Mouse (Mus musculus): ENCODE data around the gene Nprl2. TPM values are rescaled to one million over a fixed set of nuclear protein-coding genes. Genes with fewer than 3 reads are reported as not detected.

The Nprl2 gene
- polyA plus RNA-seq, 1 experiment from 2014 or later = 26.8 TPM

GRCm38 (mm10) chr9:107508266-107508665 lies 33.8 kb upstream of the Nprl2 start:
- ATAC-seq (replicated peaks; ENCODE audit: insufficient number of reproducible peaks, low FRiP score, low TSS enrichment) = no peak
- Histone ChIP-seq H3K4me3 (ENCODE audit: low read depth, low read length) (no peak overlapping the region), H3K27me3 (ENCODE audit: control insufficient read depth, insufficient read depth, low read length) (no peaks in the 10 kb centered on the region), H3K9ac (ENCODE audit: low read depth, low read length) (no peak overlapping the region), H3K9me3 (replicated peaks; ENCODE audit: control insufficient read depth, low read length) (no peaks in the 10 kb centered on the region), H3K4me1 (ENCODE audit: control insufficient read depth, insufficient read depth, low read length) (peaks cover 8% of the 10 kb centered on the region), H3K36me3 (ENCODE audit: control insufficient read depth, insufficient read depth, low read length) (no peaks in the 10 kb centered on the region; the same call in 1 of the 2 replicates), H3K27ac (ENCODE audit: low read depth, low read length) (no peak overlapping the region), H3K4me2 (no peak overlapping the region)
- 62% methylated on average over 10 of the region's 10 CpGs for WGBS (ENCODE audit: insufficient replicate concordance)

- H3K27me3 ChIP-seq (ENCODE audit: control insufficient read depth, insufficient read depth, low read length) = no peaks in the 10 kb centered on the region; the same call in 1 of the 2 replicates
- no peak overlapping the region for H3K27ac ChIP-seq (ENCODE audit: low read depth, low read length)
- H3K4me3 ChIP-seq (ENCODE audit: low read depth, low read length) = no peak overlapping the region
- WGBS (ENCODE audit: insufficient replicate concordance) = 76% methylated on average over 14 of the region's 14 CpGs
- no peak for ATAC-seq (replicated peaks; ENCODE audit: insufficient number of reproducible peaks, low FRiP score, low TSS enrichment)
- no peak overlapping the region for H3K9ac ChIP-seq (ENCODE audit: low read depth, low read length)
- H3K4me1 ChIP-seq (ENCODE audit: control insufficient read depth, insufficient read depth, low read length) = peaks cover 4% of the 10 kb centered on the region
- H3K36me3 ChIP-seq (ENCODE audit: control insufficient read depth, insufficient read depth, low read length) = no peaks in the 10 kb centered on the region; the same call in 1 of the 2 replicates
- H3K9me3 ChIP-seq (replicated peaks; ENCODE audit: control insufficient read depth, low read length) = no peaks in the 10 kb centered on the region
- H3K4me2 ChIP-seq = no peak overlapping the region
Measured at GRCm38 (mm10) chr9:107510384-107511100, 31.5 kb upstream of the Nprl2 start.

GRCm38 (mm10) chr9:107511436-107511835 lies 30.6 kb upstream of the Nprl2 start:
- H3K4me2 ChIP-seq = no peak overlapping the region
- H3K36me3 ChIP-seq (ENCODE audit: control insufficient read depth, insufficient read depth, low read length) = no peaks in the 10 kb centered on the region; the same call in 1 of the 2 replicates
- H3K9ac ChIP-seq (ENCODE audit: low read depth, low read length) = no peak overlapping the region
- no peak for ATAC-seq (replicated peaks; ENCODE audit: insufficient number of reproducible peaks, low FRiP score, low TSS enrichment)
- peaks cover 4% of the 10 kb centered on the region for H3K4me1 ChIP-seq (ENCODE audit: control insufficient read depth, insufficient read depth, low read length)
- H3K27ac ChIP-seq (ENCODE audit: low read depth, low read length) = no peak overlapping the region
- H3K4me3 ChIP-seq (ENCODE audit: low read depth, low read length) = no peak overlapping the region
- H3K9me3 ChIP-seq (replicated peaks; ENCODE audit: control insufficient read depth, low read length) = no peaks in the 10 kb centered on the region
- H3K27me3 ChIP-seq (ENCODE audit: control insufficient read depth, insufficient read depth, low read length) = no peaks in the 10 kb centered on the region; the same call in 1 of the 2 replicates
- 49% methylated on average over 8 of the region's 8 CpGs for WGBS (ENCODE audit: insufficient replicate concordance)

GRCm38 (mm10) chr9:107512326-107512725 lies 29.7 kb upstream of the Nprl2 start:
- no peak overlapping the region for H3K27ac ChIP-seq (ENCODE audit: low read depth, low read length)
- no peak overlapping the region for H3K4me3 ChIP-seq (ENCODE audit: low read depth, low read length)
- ATAC-seq (replicated peaks; ENCODE audit: insufficient number of reproducible peaks, low FRiP score, low TSS enrichment) = no peak
- no peaks in the 10 kb centered on the region; the same call in 1 of the 2 replicates for H3K27me3 ChIP-seq (ENCODE audit: control insufficient read depth, insufficient read depth, low read length)
- 82% methylated on average over 16 of the region's 16 CpGs for WGBS (ENCODE audit: insufficient replicate concordance)
- peaks cover 1% of the 10 kb centered on the region for H3K4me1 ChIP-seq (ENCODE audit: control insufficient read depth, insufficient read depth, low read length)
- no peak overlapping the region for H3K9ac ChIP-seq (ENCODE audit: low read depth, low read length)
- no peak overlapping the region for H3K4me2 ChIP-seq
- H3K9me3 ChIP-seq (replicated peaks; ENCODE audit: control insufficient read depth, low read length) = no peaks in the 10 kb centered on the region
- H3K36me3 ChIP-seq (ENCODE audit: control insufficient read depth, insufficient read depth, low read length) = no peaks in the 10 kb centered on the region; the same call in 1 of the 2 replicates

- no peaks in the 10 kb centered on the region for H3K4me1 ChIP-seq (ENCODE audit: control insufficient read depth, insufficient read depth, low read length)
- no peak; the same call in 1 of the 2 replicates for ATAC-seq (replicated peaks; ENCODE audit: insufficient number of reproducible peaks, low FRiP score, low TSS enrichment)
- H3K4me3 ChIP-seq (ENCODE audit: low read depth, low read length) = no peak overlapping the region
- no peak overlapping the region for H3K27ac ChIP-seq (ENCODE audit: low read depth, low read length)
- 21% methylated on average over 14 of the region's 14 CpGs for WGBS (ENCODE audit: insufficient replicate concordance)
- H3K4me2 ChIP-seq = no peak overlapping the region; the same call in 1 of the 2 replicates
- no peak overlapping the region for H3K9ac ChIP-seq (ENCODE audit: low read depth, low read length)
- H3K9me3 ChIP-seq (replicated peaks; ENCODE audit: control insufficient read depth, low read length) = no peaks in the 10 kb centered on the region
- H3K27me3 ChIP-seq (ENCODE audit: control insufficient read depth, insufficient read depth, low read length) = no peaks in the 10 kb centered on the region; the same call in 1 of the 2 replicates
- no peaks in the 10 kb centered on the region; the same call in 1 of the 2 replicates for H3K36me3 ChIP-seq (ENCODE audit: control insufficient read depth, insufficient read depth, low read length)
Measured at GRCm38 (mm10) chr9:107514303-107514955, 27.6 kb upstream of the Nprl2 start.

GRCm38 (mm10) chr9:107520331-107520730 lies 21.7 kb upstream of the Nprl2 start:
- no peak overlapping the region for H3K27ac ChIP-seq (ENCODE audit: low read depth, low read length)
- H3K4me1 ChIP-seq (ENCODE audit: control insufficient read depth, insufficient read depth, low read length) = 0 out of 2 replicates have a peak, but pooled peaks cover 9% of the 10 kb centered on the region
- WGBS (ENCODE audit: insufficient replicate concordance) = 65% methylated on average over 6 of the region's 6 CpGs
- H3K36me3 ChIP-seq (ENCODE audit: control insufficient read depth, insufficient read depth, low read length) = no peaks in the 10 kb centered on the region
- ATAC-seq (replicated peaks; ENCODE audit: insufficient number of reproducible peaks, low FRiP score, low TSS enrichment) = no peak
- no peaks in the 10 kb centered on the region for H3K9me3 ChIP-seq (replicated peaks; ENCODE audit: control insufficient read depth, low read length)
- peaks cover 6% of the 10 kb centered on the region for H3K27me3 ChIP-seq (ENCODE audit: control insufficient read depth, insufficient read depth, low read length)
- no peak overlapping the region for H3K4me3 ChIP-seq (ENCODE audit: low read depth, low read length)
- no peak overlapping the region for H3K4me2 ChIP-seq
- no peak overlapping the region for H3K9ac ChIP-seq (ENCODE audit: low read depth, low read length)

- no peak for ATAC-seq (replicated peaks; ENCODE audit: insufficient number of reproducible peaks, low FRiP score, low TSS enrichment)
- H3K4me2 ChIP-seq = no peak overlapping the region
- H3K4me3 ChIP-seq (ENCODE audit: low read depth, low read length) = no peak overlapping the region
- 52% methylated on average over 5 of the region's 5 CpGs for WGBS (ENCODE audit: insufficient replicate concordance)
- H3K27ac ChIP-seq (ENCODE audit: low read depth, low read length) = no peak overlapping the region
- H3K36me3 ChIP-seq (ENCODE audit: control insufficient read depth, insufficient read depth, low read length) = no peaks in the 10 kb centered on the region
- no peak overlapping the region for H3K9ac ChIP-seq (ENCODE audit: low read depth, low read length)
- 0 out of 2 replicates have a peak, but pooled peaks cover 9% of the 10 kb centered on the region for H3K4me1 ChIP-seq (ENCODE audit: control insufficient read depth, insufficient read depth, low read length)
- H3K9me3 ChIP-seq (replicated peaks; ENCODE audit: control insufficient read depth, low read length) = no peaks in the 10 kb centered on the region
- peaks cover 14% of the 10 kb centered on the region for H3K27me3 ChIP-seq (ENCODE audit: control insufficient read depth, insufficient read depth, low read length)
Measured at GRCm38 (mm10) chr9:107521190-107521589, 20.8 kb upstream of the Nprl2 start.

GRCm38 (mm10) chr9:107521711-107522399 lies 20.2 kb upstream of the Nprl2 start:
- Histone ChIP-seq H3K36me3 (ENCODE audit: control insufficient read depth, insufficient read depth, low read length) (no peaks in the 10 kb centered on the region), H3K9me3 (replicated peaks; ENCODE audit: control insufficient read depth, low read length) (no peaks in the 10 kb centered on the region), H3K27me3 (ENCODE audit: control insufficient read depth, insufficient read depth, low read length) (peaks cover 21% of the 10 kb centered on the region), H3K4me2 (peak overlapping the region; percentile 53), H3K9ac (ENCODE audit: low read depth, low read length) (peak overlapping the region; percentile 49; the same call in 1 of the 2 replicates), H3K4me1 (ENCODE audit: control insufficient read depth, insufficient read depth, low read length) (peaks cover 12% of the 10 kb centered on the region; the same call in 1 of the 2 replicates), H3K27ac (ENCODE audit: low read depth, low read length) (peak overlapping the region; percentile 24; the same call in 1 of the 2 replicates), H3K4me3 (ENCODE audit: low read depth, low read length) (no peak overlapping the region)
- WGBS (ENCODE audit: insufficient replicate concordance) = 32% methylated on average over 25 of the region's 25 CpGs
- peak; percentile 20; the same call in 1 of the 2 replicates for ATAC-seq (replicated peaks; ENCODE audit: insufficient number of reproducible peaks, low FRiP score, low TSS enrichment)

Data from heart, embryonic 11.5 days (tissue).